Mouse (Mus musculus) kidney, embryonic 16.5 days (tissue): ENCODE measurements around the gene Gm9945. TPM values are rescaled to one million over a fixed set of nuclear protein-coding genes. Genes with fewer than 3 reads are reported as not detected.
A peak's percentile ranks its signal among the peaks of the same experiment; 100 is the strongest.

Experiments
- ATAC-seq: fragments of 200-750 bp; cut with Nextera tagmentation; 2 replicates; pipeline ENCODE4 v1.8.0; 2017; ENCODE audit warnings: moderate TSS enrichment; ENCODE audit not compliant: low FRiP score, low TSS enrichment
- H3K27ac ChIP-seq: fragments of 300-500 bp; sonication (generic); 2 replicates; pipeline ENCODE4 v1.5.1; 2014; ENCODE audit warnings: low read length
- H3K27me3 ChIP-seq: fragments of 300-500 bp; sonication (generic); 2 replicates; pipeline ENCODE4 v1.6.1; 2014; ENCODE audit warnings: low read length, control low read depth, mixed read lengths; ENCODE audit not compliant: insufficient read depth
- H3K36me3 ChIP-seq: fragments of 300-500 bp; sonication (generic); 2 replicates; pipeline ENCODE4 v1.6.1; 2014; ENCODE audit warnings: low read length, control low read depth, mixed read lengths; ENCODE audit not compliant: insufficient read depth
- H3K4me1 ChIP-seq: fragments of 300-500 bp; sonication (generic); 2 replicates; pipeline ENCODE4 v1.6.1; 2014; ENCODE audit warnings: low read length, control low read depth, mixed read lengths; ENCODE audit not compliant: insufficient read depth
- H3K4me2 ChIP-seq: fragments of 300-500 bp; sonication (generic); replicated peaks from 2 replicates; pipeline ENCODE4 v1.6.1; 2014; ENCODE audit warnings: low read depth, low read length
- H3K4me3 ChIP-seq: fragments of 300-500 bp; sonication (generic); 2 replicates; pipeline ENCODE4 v1.5.1; 2014; ENCODE audit warnings: mild to moderate bottlenecking, low read length
- H3K9ac ChIP-seq: fragments of 300-500 bp; sonication (generic); replicated peaks from 2 replicates; pipeline ENCODE4 v1.6.1; 2014; ENCODE audit warnings: low read length
- H3K9me3 ChIP-seq: fragments of 300-500 bp; sonication (generic); 2 replicates; pipeline ENCODE4 v1.6.1; 2016; ENCODE audit warnings: low read length, control low read depth
- WGBS: fragments of 180-500 bp; shearing (Covaris S2); extraction: QIAGEN DNeasy Blood & Tissue Kit; methylation state at CpG from one replicate; pipeline ENCODE4 v1.1.7; 2014; 5-methylcytosine and 5-hydroxymethylcytosine counted together
- polyA plus RNA-seq: library from polyadenylated mRNA; unstranded; fragments of >200 nt; fragmentation: Nextera tagmentation; extraction: Ambion mirVana; gene quantifications from 2 replicates; pipeline ENCODE4 v1.2.1, GENCODE M21; 2015

Gene Gm9945
- not detected in 2 replicates for polyA plus RNA-seq

DNA sequence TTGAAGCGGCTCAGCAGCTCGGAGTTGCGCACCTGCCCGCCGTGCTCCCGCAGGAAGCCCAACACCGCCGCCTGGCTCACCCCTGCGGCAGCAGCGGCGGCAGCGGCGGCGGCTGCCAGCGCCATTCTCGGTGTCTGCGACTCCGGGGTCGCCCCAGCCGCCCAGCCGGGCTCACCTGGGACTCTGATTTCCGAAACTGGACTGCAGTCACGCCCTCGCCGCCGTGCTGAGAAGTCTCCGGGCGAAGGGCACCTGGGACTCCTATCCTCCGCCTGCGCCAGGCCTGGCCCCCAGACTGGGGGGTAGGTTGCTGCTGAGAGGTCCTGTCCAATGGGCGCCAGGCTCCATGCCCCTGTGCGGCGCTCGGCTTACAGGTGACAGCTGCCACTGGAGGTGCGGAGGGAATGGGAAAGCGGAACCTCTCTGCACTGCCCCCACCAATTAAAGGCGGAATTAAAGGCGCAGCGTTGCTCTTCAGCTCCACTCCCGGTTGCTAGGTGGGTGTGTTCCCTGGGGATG is at the start of gene Gm9945, which contains the start of gene Sowaha:
Gm9945 (plus strand) TSS at position 384 of the 519 bp plus-strand sequence.
Sowaha (minus strand) TSS at position 492 of the 519 bp plus-strand sequence.
- 4% methylated on average over 40 of the region's 40 CpGs for WGBS
- H3K27me3 ChIP-seq, result peaks cover 64% of the 10 kb centered on the region
- peak within 1 kb of the TSS; percentile 49 for H3K9ac ChIP-seq

DNA sequence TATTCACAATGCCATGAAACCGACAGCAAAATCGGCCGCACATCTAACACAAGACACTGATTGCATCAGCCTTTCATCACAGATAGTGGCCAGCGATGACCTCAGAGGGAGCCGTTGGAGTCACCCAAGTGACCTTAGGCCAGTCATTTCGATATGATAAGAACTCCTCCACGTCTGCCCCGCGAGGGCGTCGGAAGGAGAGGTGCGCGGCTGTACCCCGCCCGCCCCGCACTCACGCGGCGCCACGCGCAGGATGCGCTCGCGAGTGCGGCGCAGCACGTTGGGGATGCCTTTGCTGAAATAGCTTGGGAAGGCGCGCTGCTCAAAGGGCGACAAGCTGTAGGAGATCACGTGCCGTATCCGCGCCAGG is 49.7 kb upstream of the Gm9945 start:
- peaks cover 8% of the 10 kb centered on the region for H3K4me1 ChIP-seq
- H3K4me3 ChIP-seq, result peak overlapping the region; percentile 92
- H3K36me3 ChIP-seq, result peaks cover 8% of the 10 kb centered on the region; the same call in 1 of the 2 replicates
- H3K9me3 ChIP-seq, result no peaks in the 10 kb centered on the region
- peak overlapping the region; percentile 88 for H3K9ac ChIP-seq
- WGBS, result under 1% methylated on average over 34 of the region's 34 CpGs
- no peaks in the 10 kb centered on the region for H3K27me3 ChIP-seq
- H3K27ac ChIP-seq, result peak overlapping the region; percentile 56
- no peak for ATAC-seq
- peak overlapping the region; percentile 85 for H3K4me2 ChIP-seq

More for the DNA sequence above, at the start of gene Gm9945, which contains the start of gene Sowaha:
- Histone ChIP-seq H3K4me3 (peak within 1 kb of the TSS; percentile 44), H3K4me1 (peaks cover 16% of the 10 kb centered on the region), H3K36me3 (no peaks in the 10 kb centered on the region), H3K9me3 (peaks cover 5% of the 10 kb centered on the region), H3K4me2 (peak within 1 kb of the TSS; percentile 79), H3K27ac (no peak within 1 kb of the TSS)
- ATAC-seq, result peak; percentile 64

GRCm38 (mm10) chr11:53430670-53431346 is 49.2 kb upstream of the Gm9945 start, which contains the start of the genes Uqcrq and Gdf9:
TSS of gene Uqcrq (minus strand) at chr11:53430831.
TSS of gene Gdf9 (plus strand) at chr11:53431023.
- Histone ChIP-seq H3K4me1 (peaks cover 8% of the 10 kb centered on the region), H3K36me3 (peaks cover 8% of the 10 kb centered on the region; the same call in 1 of the 2 replicates), H3K27me3 (no peaks in the 10 kb centered on the region), H3K9me3 (no peaks in the 10 kb centered on the region), H3K4me2 (peak within 1 kb of the TSS; percentile 85), H3K4me3 (peak within 1 kb of the TSS; percentile 92), H3K27ac (peak within 1 kb of the TSS; percentile 56), H3K9ac (peak within 1 kb of the TSS; percentile 88)
- 0% methylated on average over 44 of the region's 44 CpGs for WGBS
- ATAC-seq, result peak; percentile 95

- peak overlapping the region; percentile 58 for H3K9ac ChIP-seq
- peak overlapping the region; percentile 92 for H3K4me3 ChIP-seq
- ATAC-seq, result peak; percentile 67
- H3K27me3 ChIP-seq, result no peaks in the 10 kb centered on the region
- 11% methylated on average over 9 of the region's 9 CpGs for WGBS
- peaks cover 8% of the 10 kb centered on the region for H3K4me1 ChIP-seq
- H3K36me3 ChIP-seq, result peaks cover 8% of the 10 kb centered on the region; the same call in 1 of the 2 replicates
- H3K9me3 ChIP-seq, result no peaks in the 10 kb centered on the region
- peak overlapping the region; percentile 60 for H3K4me2 ChIP-seq
- H3K27ac ChIP-seq, result peak overlapping the region; percentile 56
Observed at GRCm38 (mm10) chr11:53431347-53432056, 48.5 kb upstream of the Gm9945 start.

GRCm38 (mm10) chr11:53433057-53433456 is 46.9 kb upstream of the Gm9945 start:
- Histone ChIP-seq H3K4me2 (no peak overlapping the region), H3K27ac (no peak overlapping the region), H3K9ac (no peak overlapping the region), H3K36me3 (peaks cover 8% of the 10 kb centered on the region; the same call in 1 of the 2 replicates), H3K4me3 (no peak overlapping the region), H3K9me3 (no peaks in the 10 kb centered on the region), H3K4me1 (peaks cover 8% of the 10 kb centered on the region), H3K27me3 (no peaks in the 10 kb centered on the region)
- ATAC-seq, result no peak
- 57% methylated on average over 6 of the region's 6 CpGs for WGBS

DNA sequence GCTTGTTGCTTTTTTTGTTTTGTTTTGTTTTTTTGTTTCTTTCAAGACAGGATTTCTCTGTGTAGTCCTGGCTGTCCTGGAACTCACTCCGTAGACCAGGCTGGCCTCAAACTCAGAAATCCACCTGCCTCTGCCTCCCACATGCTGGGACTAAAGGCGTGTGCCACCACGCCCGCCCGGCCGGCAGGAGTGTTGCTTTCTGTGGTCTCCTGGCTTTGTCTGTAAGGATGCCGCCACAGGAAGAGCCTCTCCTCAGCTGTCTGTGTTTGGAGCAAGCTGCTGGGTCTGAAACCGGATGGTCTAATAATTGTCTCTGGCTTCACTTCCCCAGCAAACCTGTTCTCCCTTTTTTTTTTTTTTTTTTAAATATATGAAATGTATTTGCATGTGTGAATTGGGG is 44.5 kb upstream of the Gm9945 start:
- H3K9ac ChIP-seq, result no peak overlapping the region
- H3K36me3 ChIP-seq, result no peaks in the 10 kb centered on the region
- ATAC-seq, result no peak
- no peaks in the 10 kb centered on the region for H3K27me3 ChIP-seq
- H3K9me3 ChIP-seq, result no peaks in the 10 kb centered on the region
- H3K4me3 ChIP-seq, result no peak overlapping the region
- no peak overlapping the region for H3K27ac ChIP-seq
- WGBS, result 83% methylated on average over 8 of the region's 8 CpGs
- H3K4me2 ChIP-seq, result no peak overlapping the region
- H3K4me1 ChIP-seq, result no peaks in the 10 kb centered on the region

DNA sequence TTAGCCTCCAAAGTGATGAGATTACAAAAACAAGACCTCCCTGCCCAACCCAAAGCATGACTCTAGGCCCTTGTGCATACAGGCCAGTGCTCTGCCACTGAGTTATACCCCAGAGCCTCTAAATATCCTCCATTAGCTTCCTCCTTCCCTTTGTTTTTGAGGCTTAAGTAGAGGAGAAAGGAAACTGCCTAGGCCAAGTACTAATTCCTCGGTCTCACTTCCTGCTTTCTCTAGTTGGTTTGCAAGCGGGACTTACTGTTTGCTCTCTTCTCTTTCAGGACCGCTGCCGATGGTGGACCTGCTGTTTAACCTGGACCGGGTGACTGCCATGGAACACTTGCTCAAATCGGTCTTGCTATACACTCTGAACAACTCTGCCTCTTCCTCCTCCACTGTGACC is 43.6 kb upstream of the Gm9945 start:
- no peak overlapping the region for H3K9ac ChIP-seq
- no peak for ATAC-seq
- no peaks in the 10 kb centered on the region for H3K36me3 ChIP-seq
- H3K4me2 ChIP-seq, result no peak overlapping the region
- H3K27ac ChIP-seq, result no peak overlapping the region
- 87% methylated on average over 6 of the region's 6 CpGs for WGBS
- no peaks in the 10 kb centered on the region for H3K9me3 ChIP-seq
- no peaks in the 10 kb centered on the region for H3K4me1 ChIP-seq
- H3K27me3 ChIP-seq, result no peaks in the 10 kb centered on the region
- H3K4me3 ChIP-seq, result no peak overlapping the region

DNA sequence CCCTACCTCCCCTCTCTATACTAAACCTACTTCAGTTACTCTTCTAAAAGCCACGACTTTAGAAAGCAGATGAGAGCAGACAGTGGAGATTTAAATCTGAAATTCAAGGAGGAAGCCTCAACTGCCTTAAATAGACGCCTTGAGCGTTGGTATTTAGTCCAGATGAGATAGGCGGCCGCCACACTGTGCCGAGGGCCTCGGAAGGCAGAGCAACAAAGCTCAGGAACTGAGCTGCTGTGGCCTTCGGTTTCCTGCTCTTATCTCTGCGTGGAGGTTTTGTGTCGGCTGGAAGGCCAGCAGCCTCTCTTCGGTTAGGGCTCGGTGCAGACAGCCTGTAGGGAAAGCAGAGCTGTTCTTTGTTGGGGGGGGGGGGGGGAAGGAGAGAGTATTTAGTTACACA is 38.0 kb upstream of the Gm9945 start:
- Histone ChIP-seq H3K9ac (0 out of 2 replicates have a peak overlapping the region, but pooled peaks have one; percentile 13), H3K27ac (peak overlapping the region; percentile 7; the same call in 1 of the 2 replicates), H3K36me3 (no peaks in the 10 kb centered on the region), H3K9me3 (no peaks in the 10 kb centered on the region), H3K4me2 (no peak overlapping the region), H3K4me3 (no peak overlapping the region), H3K4me1 (peaks cover 3% of the 10 kb centered on the region; the same call in 1 of the 2 replicates), H3K27me3 (no peaks in the 10 kb centered on the region)
- WGBS, result 24% methylated on average over 12 of the region's 12 CpGs
- ATAC-seq, result no peak

GRCm38 (mm10) chr11:53443861-53444260 is 36.1 kb upstream of the Gm9945 start:
- Histone ChIP-seq H3K4me3 (no peak overlapping the region), H3K27me3 (no peaks in the 10 kb centered on the region), H3K9ac (no peak overlapping the region), H3K27ac (no peak overlapping the region), H3K36me3 (no peaks in the 10 kb centered on the region), H3K9me3 (no peaks in the 10 kb centered on the region), H3K4me2 (no peak overlapping the region), H3K4me1 (peaks cover 3% of the 10 kb centered on the region; the same call in 1 of the 2 replicates)
- WGBS, result 37% methylated on average over 6 of the region's 6 CpGs
- no peak for ATAC-seq
